Comparison of ENCODE assay signal across 29 mouse cellular contexts in genomic region chr19:19148847-19149246, GRCm38 (mm10). TPM values are rescaled to one million over a fixed set of nuclear protein-coding genes. Genes with fewer than 3 reads are reported as not detected.
DNase-seq lines count a peak whose midpoint lies in the region; ATAC-seq and TF ChIP-seq lines count a peak whose summit lies in the region.
"Had no signal": no experiment of that assay in that cellular context is flagged by ENCODE, and none has a peak within 500 bp of the region (broad histone marks: within the 10 kb centered on the region; RNA-seq: fewer than 3 reads in every experiment).

No protein-coding gene starts in this region.

- WGBS in forebrain, embryonic 13.5 days: 39% methylated on average over 6 of the region's 6 CpGs
- 62% methylated on average over 6 of the region's 6 CpGs for WGBS in forebrain, embryonic 12.5 days
- 72% methylated on average over 6 of the region's 6 CpGs for WGBS in midbrain, embryonic 12.5 days
- 30% methylated on average over 6 of the region's 6 CpGs for WGBS in midbrain, postnatal 0 days
- WGBS in midbrain, embryonic 16.5 days: 34% methylated on average over 6 of the region's 6 CpGs

- H3K9me3 ChIP-seq in forebrain, embryonic 13.5 days (replicated peaks): no peaks in the 10 kb centered on the region
- H3K9me3 ChIP-seq in forebrain, embryonic 12.5 days: no peaks in the 10 kb centered on the region
- H3K9me3 ChIP-seq in midbrain, embryonic 12.5 days: no peaks in the 10 kb centered on the region
- H3K9me3 ChIP-seq in midbrain, postnatal 0 days (ENCODE audit: low read length): no peaks in the 10 kb centered on the region
- H3K9me3 ChIP-seq in midbrain, embryonic 16.5 days (replicated peaks; ENCODE audit: control insufficient read depth, low read length, poor library complexity, severe bottlenecking): no peaks in the 10 kb centered on the region
- H3K9me3 ChIP-seq: G1E; hindbrain, embryonic 13.5 days; limb, embryonic 13.5 days; megakaryocyte, embryonic 14.5 days; neural tube, embryonic 12.5 days; stomach, embryonic 15.5 days had no signal

- no peak overlapping the region for H3K27ac ChIP-seq in forebrain, embryonic 13.5 days
- no peak overlapping the region for H3K27ac ChIP-seq in forebrain, embryonic 12.5 days
- no peak overlapping the region for H3K27ac ChIP-seq in midbrain, embryonic 12.5 days (replicated peaks)
- H3K27ac ChIP-seq in midbrain, postnatal 0 days (ENCODE audit: low read depth, low read length): no peak overlapping the region
- no peak overlapping the region for H3K27ac ChIP-seq in midbrain, embryonic 16.5 days (ENCODE audit: low read length)
- H3K27ac ChIP-seq: hindbrain, embryonic 13.5 days; limb, embryonic 13.5 days; neural tube, embryonic 12.5 days; stomach, embryonic 15.5 days had no signal

- peaks cover 9% of the 10 kb centered on the region; the same call in 1 of the 2 replicates for H3K4me1 ChIP-seq in forebrain, embryonic 13.5 days
- H3K4me1 ChIP-seq in forebrain, embryonic 12.5 days: peaks cover 3% of the 10 kb centered on the region; the same call in 1 of the 2 replicates
- H3K4me1 ChIP-seq in midbrain, embryonic 12.5 days: no peaks in the 10 kb centered on the region
- H3K4me1 ChIP-seq in midbrain, postnatal 0 days (ENCODE audit: insufficient read depth, low read length): no peaks in the 10 kb centered on the region
- peaks cover 5% of the 10 kb centered on the region; the same call in 1 of the 2 replicates for H3K4me1 ChIP-seq in midbrain, embryonic 16.5 days (ENCODE audit: control insufficient read depth, insufficient read depth, low read length)
- H3K4me1 ChIP-seq: hindbrain, embryonic 13.5 days; limb, embryonic 13.5 days; megakaryocyte, embryonic 14.5 days; neural tube, embryonic 12.5 days; stomach, embryonic 15.5 days had no signal

- no peak for TF ChIP-seq CTCF in midbrain, postnatal 0 days (IDR thresholded peaks at IDR 0.05)

- peak; percentile 72 for ATAC-seq in forebrain, embryonic 13.5 days
- no peak for ATAC-seq in forebrain, embryonic 12.5 days (ENCODE audit: low FRiP score)
- peak; percentile 34; the same call in 1 of the 2 replicates for ATAC-seq in midbrain, embryonic 12.5 days (ENCODE audit: low FRiP score, low read depth)
- no peak for ATAC-seq in midbrain, postnatal 0 days (ENCODE audit: low FRiP score)
- peak; percentile 68 for ATAC-seq in midbrain, embryonic 16.5 days
- ATAC-seq: inflammation-experienced regulatory T-cells, adult 6 months had no signal

- H3K27me3 ChIP-seq in forebrain, embryonic 13.5 days: no peaks in the 10 kb centered on the region
- no peaks in the 10 kb centered on the region for H3K27me3 ChIP-seq in forebrain, embryonic 12.5 days
- no peaks in the 10 kb centered on the region for H3K27me3 ChIP-seq in midbrain, embryonic 12.5 days
- no peaks in the 10 kb centered on the region for H3K27me3 ChIP-seq in midbrain, postnatal 0 days (ENCODE audit: insufficient read depth, low read length)
- H3K27me3 ChIP-seq in midbrain, embryonic 16.5 days (ENCODE audit: control insufficient read depth, insufficient read depth, low read depth, low read length): no peaks in the 10 kb centered on the region
- H3K27me3 ChIP-seq: hindbrain, embryonic 13.5 days; limb, embryonic 13.5 days; megakaryocyte, embryonic 14.5 days; neural tube, embryonic 12.5 days; stomach, embryonic 15.5 days had no signal

- no peak overlapping the region for H3K4me2 ChIP-seq in forebrain, embryonic 13.5 days
- H3K4me2 ChIP-seq in forebrain, embryonic 12.5 days: no peak overlapping the region
- H3K4me2 ChIP-seq in midbrain, embryonic 12.5 days (replicated peaks): no peak overlapping the region
- no peak overlapping the region for H3K4me2 ChIP-seq in midbrain, postnatal 0 days (ENCODE audit: low read depth, low read length, poor library complexity, severe bottlenecking)
- no peak overlapping the region; the same call in 1 of the 2 replicates for H3K4me2 ChIP-seq in midbrain, embryonic 16.5 days (ENCODE audit: low read length)
- H3K4me2 ChIP-seq: heart, embryonic 11.5 days; hindbrain, embryonic 13.5 days; limb, embryonic 13.5 days; liver, embryonic 11.5 days; neural tube, embryonic 12.5 days; stomach, embryonic 15.5 days had no signal

- no peaks in the 10 kb centered on the region for H3K36me3 ChIP-seq in forebrain, embryonic 13.5 days (ENCODE audit: poor library complexity, severe bottlenecking)
- H3K36me3 ChIP-seq in forebrain, embryonic 12.5 days (replicated peaks): no peaks in the 10 kb centered on the region
- H3K36me3 ChIP-seq in midbrain, embryonic 12.5 days: no peaks in the 10 kb centered on the region
- H3K36me3 ChIP-seq in midbrain, postnatal 0 days (ENCODE audit: insufficient read depth, low read length): no peaks in the 10 kb centered on the region
- no peaks in the 10 kb centered on the region for H3K36me3 ChIP-seq in midbrain, embryonic 16.5 days (ENCODE audit: control insufficient read depth, insufficient read depth, low read length)
- H3K36me3 ChIP-seq: G1E; hindbrain, embryonic 13.5 days; limb, embryonic 13.5 days; neural tube, embryonic 12.5 days; stomach, embryonic 15.5 days had no signal

- no peak overlapping the region for H3K9ac ChIP-seq in forebrain, embryonic 13.5 days
- no peak overlapping the region for H3K9ac ChIP-seq in forebrain, embryonic 12.5 days
- no peak overlapping the region for H3K9ac ChIP-seq in midbrain, embryonic 12.5 days (replicated peaks)
- H3K9ac ChIP-seq in midbrain, postnatal 0 days (replicated peaks; ENCODE audit: low read length, poor library complexity, severe bottlenecking): no peak overlapping the region
- H3K9ac ChIP-seq in midbrain, embryonic 16.5 days (ENCODE audit: low read depth, low read length): no peak overlapping the region
- H3K9ac ChIP-seq: hindbrain, embryonic 13.5 days; limb, embryonic 13.5 days; neural tube, embryonic 12.5 days; stomach, embryonic 15.5 days had no signal

- intact Hi-C loops in gastrocnemius, postnatal 36 days (cut with DNase I): no loop called here

- DNase-seq in midbrain, postnatal 0 days (ENCODE audit: low spot score): no peak
- DNase-seq in brain, adult 2 months (ENCODE audit: low read depth, low spot score): peak; percentile 10
- no peak for DNase-seq in gastrocnemius, postnatal 36 days
- no peak for DNase-seq in thymus, postnatal 10 days (ENCODE audit: low spot score in 2 of 2)
- DNase-seq: adrenal gland, postnatal 14 days; cerebellum, adult 2 months; cerebellum, postnatal 14 days; gastrocnemius, postnatal 14 days; heart, adult 18-20 months; heart, postnatal 36 days; kidney, adult 11 months; kidney, postnatal 14 days; lung, postnatal 36 days; right cerebral cortex, postnatal 25 days; thymus, postnatal 25 days had no signal

- H3K4me3 ChIP-seq in forebrain, embryonic 13.5 days: no peak overlapping the region
- H3K4me3 ChIP-seq in forebrain, embryonic 12.5 days (replicated peaks): no peak overlapping the region
- no peak overlapping the region for H3K4me3 ChIP-seq in midbrain, embryonic 12.5 days
- no peak overlapping the region for H3K4me3 ChIP-seq in midbrain, postnatal 0 days (ENCODE audit: low read depth, low read length)
- no peak overlapping the region for H3K4me3 ChIP-seq in midbrain, embryonic 16.5 days (ENCODE audit: low read depth, low read length)
- H3K4me3 ChIP-seq: erythroblast, embryonic 14.5 days; hindbrain, embryonic 13.5 days; limb, embryonic 13.5 days; megakaryocyte, embryonic 14.5 days; neural tube, embryonic 12.5 days; stomach, embryonic 15.5 days had no signal

RNA-seq across cellular contexts. Expression of gene Rorb, which starts 37.9 kb away (rescaled TPM):
- polyA plus RNA-seq in forebrain, embryonic 13.5 days (2015; fragmentation: Nextera tagmentation; extraction: Ambion mirVana): 7.7 and 8.3 TPM in 2 replicates
- polyA plus RNA-seq in forebrain, embryonic 12.5 days (2016; fragmentation: Nextera tagmentation; extraction: Ambion mirVana): 7.1 and 7.8 TPM in 2 replicates
- 7.0 TPM in 2 replicates for polyA plus RNA-seq in midbrain, embryonic 12.5 days (2016; fragmentation: Nextera tagmentation; extraction: Ambion mirVana)
- total RNA-seq in midbrain, postnatal 0 days (2014; rRNA removed): 14.0 and 18.8 TPM in 2 replicates
- polyA plus RNA-seq in midbrain, postnatal 0 days (2015; fragmentation: Nextera tagmentation; extraction: Ambion mirVana): 13.5 and 17.7 TPM in 2 replicates
- 18.4 and 23.0 TPM in 2 replicates for polyA plus RNA-seq in midbrain, embryonic 16.5 days (2015; fragmentation: Nextera tagmentation; extraction: Ambion mirVana)
- under 1 TPM; 0.05 to 0.28 TPM for total RNA-seq in gastrocnemius, postnatal 36 days (2021)
- polyA plus RNA-seq: erythroblast, embryonic 14.5 days; G1E had no signal

Comparison
In these comparisons a context has a peak if more than half of its experiments do, and no peak if none do; other contexts are left out.
1. ATAC-seq: peak in forebrain, embryonic 13.5 days (single experiment), midbrain, embryonic 12.5 days (single experiment) and midbrain, embryonic 16.5 days (single experiment); none in forebrain, embryonic 12.5 days (single experiment) and midbrain, postnatal 0 days (single experiment).